Mouse (Mus musculus): ENCODE data around the gene Slbp.
A peak's percentile ranks its signal among the peaks of the same experiment; 100 is the strongest.

The Slbp gene

GRCm38 (mm10) chr5:33651921-33652782, at the start of gene Slbp:
Slbp (minus strand) TSS chr5:33652574.
- DNase-seq (ENCODE audit: low spot score), result peak; percentile 98

GRCm38 (mm10) chr5:33701832-33702231, 49.5 kb upstream of the Slbp start:
- no peak for DNase-seq (ENCODE audit: low spot score)

- no peak for DNase-seq (ENCODE audit: low spot score)
Measured at GRCm38 (mm10) chr5:33700010-33700409, 47.6 kb upstream of the Slbp start.

GRCm38 (mm10) chr5:33698669-33699068, 46.3 kb upstream of the Slbp start:
- no peak for DNase-seq (ENCODE audit: low spot score)

GRCm38 (mm10) chr5:33697947-33698512, 45.7 kb upstream of the Slbp start:
- no peak for DNase-seq (ENCODE audit: low spot score)

GRCm38 (mm10) chr5:33697534-33697933, 45.2 kb upstream of the Slbp start:
- no peak for DNase-seq (ENCODE audit: low spot score)

GRCm38 (mm10) chr5:33696430-33696829, 44.1 kb upstream of the Slbp start:
- no peak for DNase-seq (ENCODE audit: low spot score)

- DNase-seq (ENCODE audit: low spot score), result peak; percentile 70
Measured at GRCm38 (mm10) chr5:33695718-33696121, 43.3 kb upstream of the Slbp start.

GRCm38 (mm10) chr5:33694848-33695717, 42.7 kb upstream of the Slbp start:
- DNase-seq (ENCODE audit: low spot score), result peak; percentile 77

GRCm38 (mm10) chr5:33694461-33694847, 42.1 kb upstream of the Slbp start:
- no peak for DNase-seq (ENCODE audit: low spot score)

- peak; percentile 80 for DNase-seq (ENCODE audit: low spot score)
Measured at GRCm38 (mm10) chr5:33692393-33692792, 40.0 kb upstream of the Slbp start.

GRCm38 (mm10) chr5:33689852-33690645, 37.7 kb upstream of the Slbp start:
- DNase-seq (ENCODE audit: low spot score), result no peak

- peak; percentile 52 for DNase-seq (ENCODE audit: low spot score)
Measured at GRCm38 (mm10) chr5:33689221-33689844, 37.0 kb upstream of the Slbp start.

- no peak for DNase-seq (ENCODE audit: low spot score)
Measured at GRCm38 (mm10) chr5:33688278-33689220, 36.2 kb upstream of the Slbp start.

- DNase-seq (ENCODE audit: low spot score), result no peak
Measured at GRCm38 (mm10) chr5:33687142-33687541, 34.8 kb upstream of the Slbp start.

GRCm38 (mm10) chr5:33684932-33685331, 32.6 kb upstream of the Slbp start:
- no peak for DNase-seq (ENCODE audit: low spot score)

- DNase-seq (ENCODE audit: low spot score), result peak; percentile 81
Measured at GRCm38 (mm10) chr5:33683897-33684652, 31.7 kb upstream of the Slbp start.

GRCm38 (mm10) chr5:33682963-33683362, 30.6 kb upstream of the Slbp start:
- no peak for DNase-seq (ENCODE audit: low spot score)

Data from embryo, embryonic 10 days (tissue).